Comparison of ENCODE assay signal across 7 mouse cellular contexts in genomic region chr1:180850316-180851270, GRCm38 (mm10). TPM values are rescaled to one million over a fixed set of nuclear protein-coding genes. Genes with fewer than 3 reads are reported as not detected.
A peak's percentile ranks its signal among the peaks of the same experiment; 100 is the strongest.
DNase-seq lines count a peak whose midpoint lies in the region; ATAC-seq lines count a peak whose summit lies in the region.

Gene Sde2, plus strand, starts transcription at chr1:180851127.

- H3K27me3 ChIP-seq in embryonic facial prominence, embryonic 12.5 days = no peaks in the 10 kb centered on the region
- no peaks in the 10 kb centered on the region for H3K27me3 ChIP-seq in limb, embryonic 11.5 days (ENCODE audit: control insufficient read depth, insufficient read depth, low read length)
- no peaks in the 10 kb centered on the region for H3K27me3 ChIP-seq in midbrain, embryonic 14.5 days (ENCODE audit: control insufficient read depth, insufficient read depth, low read length)

- peak within 1 kb of the TSS; percentile 77 for H3K9ac ChIP-seq in embryonic facial prominence, embryonic 12.5 days
- peak within 1 kb of the TSS; percentile 86 for H3K9ac ChIP-seq in limb, embryonic 11.5 days (ENCODE audit: low read length)
- peak within 1 kb of the TSS; percentile 79 for H3K9ac ChIP-seq in midbrain, embryonic 14.5 days (replicated peaks; ENCODE audit: low read length)

- ATAC-seq in embryonic facial prominence, embryonic 12.5 days (ENCODE audit: insufficient number of reproducible peaks, insufficient read depth, low FRiP score, low TSS enrichment) = peak; percentile 98
- peak; percentile 99 for ATAC-seq in limb, embryonic 11.5 days (ENCODE audit: insufficient number of reproducible peaks, low FRiP score, low TSS enrichment, low read depth)
- ATAC-seq in midbrain, embryonic 14.5 days (ENCODE audit: low FRiP score, low TSS enrichment) = peak; percentile 97

- peaks cover 25% of the 10 kb centered on the region for H3K4me1 ChIP-seq in embryonic facial prominence, embryonic 12.5 days
- peaks cover 18% of the 10 kb centered on the region for H3K4me1 ChIP-seq in limb, embryonic 11.5 days (ENCODE audit: control insufficient read depth, insufficient read depth, low read length)
- peaks cover 36% of the 10 kb centered on the region for H3K4me1 ChIP-seq in midbrain, embryonic 14.5 days (ENCODE audit: control insufficient read depth, insufficient read depth, low read length)

- under 1% methylated on average over 77 of the region's 77 CpGs for WGBS in embryonic facial prominence, embryonic 12.5 days
- under 1% methylated on average over 77 of the region's 77 CpGs for WGBS in limb, embryonic 11.5 days
- WGBS in midbrain, embryonic 14.5 days = under 1% methylated on average over 76 of the region's 77 CpGs

- peak within 1 kb of the TSS; percentile 66 for H3K4me3 ChIP-seq in embryonic facial prominence, embryonic 12.5 days
- peak within 1 kb of the TSS; percentile 81 for H3K4me3 ChIP-seq in limb, embryonic 11.5 days (ENCODE audit: low read depth, low read length)
- peak within 1 kb of the TSS; percentile 78 for H3K4me3 ChIP-seq in midbrain, embryonic 14.5 days (replicated peaks; ENCODE audit: low read depth, low read length)

- no peaks in the 10 kb centered on the region for H3K9me3 ChIP-seq in embryonic facial prominence, embryonic 12.5 days
- H3K9me3 ChIP-seq in limb, embryonic 11.5 days (ENCODE audit: control insufficient read depth, low read length) = no peaks in the 10 kb centered on the region
- H3K9me3 ChIP-seq in midbrain, embryonic 14.5 days (ENCODE audit: control insufficient read depth, low read length) = no peaks in the 10 kb centered on the region

- DNase-seq in adrenal gland, postnatal 25 days = peak; percentile 100
- DNase-seq in heart, adult 11 months = peak; percentile 100
- DNase-seq in kidney, adult 18-20 months = peak; percentile 100
- peak; percentile 100 for DNase-seq in limb, embryonic 11.5 days (ENCODE audit: low spot score)
- DNase-seq in midbrain, embryonic 14.5 days = peak; percentile 100
- DNase-seq in spleen, adult 18-20 months = peak; percentile 100

- H3K4me2 ChIP-seq in embryonic facial prominence, embryonic 12.5 days (replicated peaks) = peak within 1 kb of the TSS; percentile 77
- peak within 1 kb of the TSS; percentile 78 for H3K4me2 ChIP-seq in limb, embryonic 11.5 days (ENCODE audit: low read depth, severe bottlenecking)
- H3K4me2 ChIP-seq in midbrain, embryonic 14.5 days (ENCODE audit: low read length) = peak within 1 kb of the TSS; percentile 91

- H3K27ac ChIP-seq in embryonic facial prominence, embryonic 12.5 days = peak within 1 kb of the TSS; percentile 98
- peak within 1 kb of the TSS; percentile 95 for H3K27ac ChIP-seq in limb, embryonic 11.5 days (replicated peaks; ENCODE audit: low read depth, low read length)
- H3K27ac ChIP-seq in midbrain, embryonic 14.5 days (replicated peaks; ENCODE audit: low read depth, low read length) = peak within 1 kb of the TSS; percentile 99

- peaks cover 2% of the 10 kb centered on the region; the same call in 1 of the 2 replicates for H3K36me3 ChIP-seq in embryonic facial prominence, embryonic 12.5 days
- H3K36me3 ChIP-seq in limb, embryonic 11.5 days (ENCODE audit: control insufficient read depth, insufficient read depth, low read length) = peaks cover 7% of the 10 kb centered on the region; the same call in 1 of the 2 replicates
- H3K36me3 ChIP-seq in midbrain, embryonic 14.5 days (ENCODE audit: control insufficient read depth, insufficient read depth, low read length) = peaks cover 2% of the 10 kb centered on the region; the same call in 1 of the 2 replicates

RNA-seq across cellular contexts. Expression of gene Sde2, which starts in this region (rescaled TPM):
- total RNA-seq in adrenal gland, postnatal 25 days (2021) = 21.7 and 26.0 TPM in 2 replicates
- polyA plus RNA-seq in embryonic facial prominence, embryonic 12.5 days (2016; fragmentation: Nextera tagmentation; extraction: Ambion mirVana) = 41.6 and 47.0 TPM in 2 replicates
- polyA plus RNA-seq in limb, embryonic 11.5 days (2014; fragmentation: Nextera tagmentation; extraction: Ambion mirVana) = 44.1 and 46.9 TPM in 2 replicates
- polyA plus RNA-seq in midbrain, embryonic 14.5 days (2014; fragmentation: Nextera tagmentation; extraction: Ambion mirVana) = 26.1 and 28.7 TPM in 2 replicates

Comparison
In these comparisons a context has a peak if more than half of its experiments do, and no peak if none do; other contexts are left out.
1. Peak in every context shown above with its lines: DNase-seq, ATAC-seq, H3K4me3 ChIP-seq and H3K27ac ChIP-seq.